Mouse (Mus musculus) midbrain, embryonic 15.5 days (tissue): ENCODE measurements at regions not wholly inside any gene's neighbourhood (a gene's known extent, or its start where the extent isn't known, plus 50 kb on each side); places are given as distances from the start of the nearest gene placed in this dataset.
A peak's percentile ranks its signal among the peaks of the same experiment; 100 is the strongest.

Experiments used
- ATAC-seq: fragments of 200-750 bp; cut with Nextera tagmentation; replicated peaks from 2 replicates; pipeline ENCODE4 v1.8.0; 2017; ENCODE audit warnings: moderate TSS enrichment
- H3K27ac ChIP-seq: fragments of 300-500 bp; sonication (generic); 2 replicates; pipeline ENCODE4 v1.5.1; 2015; ENCODE audit warnings: mild to moderate bottlenecking, inconsistent platforms
- H3K27me3 ChIP-seq: fragments of 300-500 bp; sonication (generic); replicated peaks from 2 replicates; pipeline ENCODE4 v1.6.1; 2015; ENCODE audit warnings: inconsistent platforms
- H3K36me3 ChIP-seq: fragments of 300-500 bp; sonication (generic); replicated peaks from 2 replicates; pipeline ENCODE4 v1.6.1; 2015; ENCODE audit warnings: inconsistent platforms
- H3K4me1 ChIP-seq: fragments of 300-500 bp; sonication (generic); 2 replicates; pipeline ENCODE4 v1.6.1; 2015; ENCODE audit warnings: inconsistent platforms
- H3K4me2 ChIP-seq: fragments of 300-500 bp; sonication (generic); 2 replicates; pipeline ENCODE4 v1.6.1; 2015; ENCODE audit warnings: inconsistent platforms, mild to moderate bottlenecking, moderate library complexity
- H3K4me3 ChIP-seq: fragments of 300-500 bp; sonication (generic); 2 replicates; pipeline ENCODE4 v1.5.1; 2015; ENCODE audit warnings: mild to moderate bottlenecking, inconsistent platforms
- H3K9ac ChIP-seq: fragments of 300-500 bp; sonication (generic); 2 replicates; pipeline ENCODE4 v1.6.1; 2015; ENCODE audit warnings: mild to moderate bottlenecking, inconsistent platforms
- H3K9me3 ChIP-seq: fragments of 300-500 bp; sonication (generic); 2 replicates; pipeline ENCODE4 v1.6.1; 2016; ENCODE audit warnings: inconsistent platforms
- WGBS: fragments of 180-500 bp; shearing (Covaris S2); methylation state at CpG from one replicate; pipeline ENCODE4 v1.1.7; 2015; ENCODE audit warnings: mixed read lengths; 5-methylcytosine and 5-hydroxymethylcytosine counted together

- Histone ChIP-seq H3K36me3 (no peaks in the 10 kb centered on the region), H3K9me3 (no peaks in the 10 kb centered on the region), H3K4me2 (no peak overlapping the region), H3K4me1 (peaks cover 27% of the 10 kb centered on the region), H3K9ac (no peak overlapping the region), H3K27me3 (no peaks in the 10 kb centered on the region), H3K27ac (no peak overlapping the region), H3K4me3 (no peak overlapping the region)
- ATAC-seq, result no peak
- 70% methylated on average over 3 of the region's 3 CpGs for WGBS
These were observed 68.9 kb downstream of the Tex29 start for GRCm38 (mm10) chr8:11909146-11909545.

GRCm38 (mm10) chr8:11911639-11912450, 71.6 kb downstream of the Tex29 start:
- H3K4me1 ChIP-seq, result peaks cover 42% of the 10 kb centered on the region
- H3K4me3 ChIP-seq, result no peak overlapping the region
- no peak overlapping the region for H3K9ac ChIP-seq
- H3K9me3 ChIP-seq, result no peaks in the 10 kb centered on the region
- peak overlapping the region; percentile 25 for H3K4me2 ChIP-seq
- H3K27me3 ChIP-seq, result no peaks in the 10 kb centered on the region
- no peak for ATAC-seq
- H3K27ac ChIP-seq, result peak overlapping the region; percentile 4; the same call in 1 of the 2 replicates
- 43% methylated on average over 18 of the region's 18 CpGs for WGBS
- H3K36me3 ChIP-seq, result no peaks in the 10 kb centered on the region

- 22% methylated on average over 17 of the region's 17 CpGs for WGBS
- Histone ChIP-seq H3K27me3 (no peaks in the 10 kb centered on the region), H3K4me2 (peak overlapping the region; percentile 25), H3K9ac (no peak overlapping the region), H3K27ac (peak overlapping the region; percentile 4; the same call in 1 of the 2 replicates), H3K36me3 (no peaks in the 10 kb centered on the region), H3K4me3 (no peak overlapping the region), H3K9me3 (no peaks in the 10 kb centered on the region), H3K4me1 (peaks cover 42% of the 10 kb centered on the region)
- ATAC-seq, result no peak; the same call in 1 of the 2 replicates
These were observed 72.3 kb downstream of the Tex29 start for GRCm38 (mm10) chr8:11912451-11913128.

GRCm38 (mm10) chr8:11913129-11913900, 73.0 kb downstream of the Tex29 start:
- Histone ChIP-seq H3K4me1 (peaks cover 42% of the 10 kb centered on the region), H3K36me3 (no peaks in the 10 kb centered on the region), H3K27me3 (no peaks in the 10 kb centered on the region), H3K4me2 (peak overlapping the region; percentile 25), H3K4me3 (no peak overlapping the region), H3K9ac (no peak overlapping the region), H3K9me3 (no peaks in the 10 kb centered on the region), H3K27ac (no peak overlapping the region)
- no peak for ATAC-seq
- 41% methylated on average over 12 of the region's 12 CpGs for WGBS

DNA sequence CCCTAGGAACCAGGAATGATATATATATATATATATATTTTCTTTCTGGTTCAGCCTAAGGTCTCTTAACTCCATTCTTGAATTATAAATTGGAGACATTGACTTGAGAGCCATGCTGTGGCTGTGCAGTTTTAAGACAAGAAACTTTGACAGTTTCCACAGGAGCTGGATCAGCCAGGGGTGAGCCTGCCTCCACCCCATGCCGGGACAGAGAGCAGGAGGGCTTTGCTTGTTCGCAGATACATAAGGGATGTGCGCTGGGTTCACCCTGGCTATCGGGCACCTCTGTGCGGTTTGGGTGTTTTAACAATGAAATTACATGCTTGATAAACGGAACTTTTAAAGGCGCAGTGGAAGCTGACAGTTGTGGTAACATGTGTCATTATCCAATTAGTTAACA, 73.9 kb downstream of the Tex29 start:
- WGBS, result 19% methylated on average over 7 of the region's 7 CpGs

GRCm38 (mm10) chr8:11914681-11915474, 74.6 kb downstream of the Tex29 start:
- Histone ChIP-seq H3K4me3 (peak overlapping the region; percentile 8; the same call in 1 of the 2 replicates), H3K4me1 (peaks cover 42% of the 10 kb centered on the region), H3K27me3 (no peaks in the 10 kb centered on the region), H3K4me2 (peak overlapping the region; percentile 39), H3K27ac (no peak overlapping the region), H3K9ac (no peak overlapping the region), H3K9me3 (no peaks in the 10 kb centered on the region), H3K36me3 (no peaks in the 10 kb centered on the region)
- WGBS, result 22% methylated on average over 19 of the region's 19 CpGs
- no peak; the same call in 1 of the 2 replicates for ATAC-seq

More for the DNA sequence above, 73.9 kb downstream of the Tex29 start:
- Histone ChIP-seq H3K27ac (no peak overlapping the region), H3K4me1 (peaks cover 42% of the 10 kb centered on the region), H3K9me3 (no peaks in the 10 kb centered on the region), H3K9ac (no peak overlapping the region), H3K4me2 (peak overlapping the region; percentile 6; the same call in 1 of the 2 replicates), H3K27me3 (no peaks in the 10 kb centered on the region), H3K36me3 (no peaks in the 10 kb centered on the region), H3K4me3 (no peak overlapping the region)
- no peak for ATAC-seq

- 91% methylated on average over 11 of the region's 11 CpGs for WGBS
- peaks cover 42% of the 10 kb centered on the region for H3K4me1 ChIP-seq
- H3K9ac ChIP-seq, result no peak overlapping the region
- H3K4me2 ChIP-seq, result no peak overlapping the region; the same call in 1 of the 2 replicates
- H3K27me3 ChIP-seq, result no peaks in the 10 kb centered on the region
- H3K4me3 ChIP-seq, result no peak overlapping the region
- H3K9me3 ChIP-seq, result no peaks in the 10 kb centered on the region
- no peak overlapping the region for H3K27ac ChIP-seq
- no peak for ATAC-seq
- no peaks in the 10 kb centered on the region for H3K36me3 ChIP-seq
These were observed 75.4 kb downstream of the Tex29 start for GRCm38 (mm10) chr8:11915721-11916120.

DNA sequence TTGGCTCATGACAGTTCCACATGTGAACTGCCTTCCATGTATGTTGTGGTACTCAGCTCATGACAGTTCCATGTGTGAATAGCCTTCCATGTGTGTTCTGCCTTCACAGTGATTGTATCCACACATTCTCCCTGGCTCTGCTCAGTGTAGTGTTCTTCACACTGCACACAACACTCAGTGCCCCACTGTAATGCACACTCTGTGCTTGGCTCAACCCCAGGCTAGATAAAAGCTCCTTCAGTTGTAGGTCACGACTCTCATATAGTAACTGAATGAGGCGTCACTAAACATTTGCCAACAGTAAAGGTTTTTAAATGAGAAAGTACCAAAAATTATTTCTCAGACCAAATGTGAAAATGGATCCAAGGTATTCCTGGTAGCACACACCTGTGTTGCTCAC, 79.6 kb downstream of the Tex29 start:
- H3K27me3 ChIP-seq, result no peaks in the 10 kb centered on the region
- ATAC-seq, result no peak

DNA sequence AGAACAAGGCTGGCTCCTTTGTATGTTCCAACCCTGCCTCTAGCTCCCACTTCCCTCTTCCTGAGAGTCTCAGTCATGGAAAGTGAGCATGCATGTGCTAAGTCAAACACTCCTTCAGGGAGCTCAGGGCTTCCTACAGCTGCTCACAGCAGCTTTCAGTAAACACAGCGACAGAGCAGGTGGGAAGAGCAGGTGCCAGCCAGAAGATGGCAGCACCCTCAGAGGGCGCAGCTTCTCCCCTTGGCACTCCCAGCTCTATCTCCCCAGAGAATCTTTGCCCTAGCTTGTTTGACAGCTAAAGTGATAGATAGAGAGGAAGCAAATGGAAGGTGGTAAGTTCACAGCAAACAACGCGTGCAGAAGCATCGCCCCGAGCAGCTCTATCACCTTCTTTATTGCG, 82.8 kb downstream of the Tex29 start:
- ATAC-seq, result no peak
- no peaks in the 10 kb centered on the region for H3K27me3 ChIP-seq
- 78% methylated on average over 7 of the region's 7 CpGs for WGBS

More for the DNA sequence above, 79.6 kb downstream of the Tex29 start:
- whole genome bisulfite sequencing, result 86% methylated on average over 2 of the region's 2 CpGs
- H3K4me3 ChIP-seq, result no peak overlapping the region
- no peak overlapping the region for H3K9ac ChIP-seq
- peaks cover 8% of the 10 kb centered on the region for H3K4me1 ChIP-seq
- H3K36me3 ChIP-seq, result no peaks in the 10 kb centered on the region
- no peak overlapping the region for H3K27ac ChIP-seq
- no peaks in the 10 kb centered on the region for H3K9me3 ChIP-seq
- no peak overlapping the region for H3K4me2 ChIP-seq

GRCm38 (mm10) chr8:11924165-11924564, 83.9 kb downstream of the Tex29 start:
- H3K4me3 ChIP-seq, result no peak overlapping the region
- H3K9ac ChIP-seq, result no peak overlapping the region
- H3K4me1 ChIP-seq, result no peaks in the 10 kb centered on the region
- H3K4me2 ChIP-seq, result no peak overlapping the region
- no peak overlapping the region for H3K27ac ChIP-seq
- H3K27me3 ChIP-seq, result no peaks in the 10 kb centered on the region
- 61% methylated on average over 11 of the region's 11 CpGs for whole genome bisulfite sequencing
- H3K36me3 ChIP-seq, result no peaks in the 10 kb centered on the region
- no peaks in the 10 kb centered on the region for H3K9me3 ChIP-seq
- no peak for ATAC-seq

More for the DNA sequence above, 82.8 kb downstream of the Tex29 start:
- Histone ChIP-seq H3K4me2 (no peak overlapping the region), H3K4me3 (no peak overlapping the region), H3K9me3 (no peaks in the 10 kb centered on the region), H3K4me1 (no peaks in the 10 kb centered on the region), H3K36me3 (no peaks in the 10 kb centered on the region), H3K27ac (no peak overlapping the region), H3K9ac (no peak overlapping the region)

DNA sequence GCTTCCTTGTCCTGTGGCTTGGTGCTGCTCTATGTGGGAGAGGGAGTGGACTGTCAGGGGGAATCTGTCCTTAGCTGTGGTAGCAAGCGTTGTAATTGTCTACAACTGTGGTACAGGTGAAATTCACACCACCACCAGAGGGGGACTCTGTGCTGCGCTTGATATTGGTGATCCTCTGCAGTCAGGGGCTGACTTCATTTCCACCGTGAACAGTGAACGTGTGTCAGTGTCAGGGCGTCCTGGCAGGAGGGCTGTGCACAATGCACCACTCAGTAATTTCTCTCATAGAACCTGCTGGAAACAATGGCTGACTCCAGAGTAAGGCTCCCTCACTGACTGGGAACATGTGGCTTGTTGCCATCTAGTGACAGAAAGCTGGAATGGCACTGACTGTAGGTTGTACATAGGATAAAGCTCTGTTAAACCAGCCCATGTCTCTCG, 102.6 kb downstream of the Tex29 start:
- peak; percentile 95 for ATAC-seq
- no peak overlapping the region for H3K4me2 ChIP-seq
- H3K36me3 ChIP-seq, result no peaks in the 10 kb centered on the region
- H3K4me1 ChIP-seq, result 0 out of 2 replicates have a peak, but pooled peaks cover 5% of the 10 kb centered on the region
- H3K27ac ChIP-seq, result peak overlapping the region; percentile 61; the same call in 1 of the 2 replicates
- 19% methylated on average over 6 of the region's 6 CpGs for WGBS
- no peak overlapping the region for H3K4me3 ChIP-seq
- H3K9ac ChIP-seq, result no peak overlapping the region
- no peaks in the 10 kb centered on the region for H3K27me3 ChIP-seq
- no peaks in the 10 kb centered on the region for H3K9me3 ChIP-seq
